Mouse (Mus musculus): ENCODE data around the gene 9430015G10Rik. TPM values are rescaled to one million over a fixed set of nuclear protein-coding genes. Genes with fewer than 3 reads are reported as not detected.

Gene 9430015G10Rik
- polyA plus RNA-seq, 1 experiment from 2014 or later: 37.6 TPM

GRCm38 (mm10) chr4:156083348-156083747 lies 26.4 kb upstream of the 9430015G10Rik start:
- WGBS: 78% methylated on average over 5 of the region's 5 CpGs
- no peak for ATAC-seq (replicated peaks)
- H3K27ac ChIP-seq: no peak overlapping the region

GRCm38 (mm10) chr4:156084096-156084879 lies 25.5 kb upstream of the 9430015G10Rik start:
- WGBS: 85% methylated on average over 9 of the region's 9 CpGs
- H3K27me3 ChIP-seq (replicated peaks): no peaks in the 10 kb centered on the region
- H3K9ac ChIP-seq: no peak overlapping the region
- no peak overlapping the region for H3K4me2 ChIP-seq
- H3K4me3 ChIP-seq: no peak overlapping the region
- H3K9me3 ChIP-seq: no peaks in the 10 kb centered on the region
- ATAC-seq (replicated peaks): no peak
- H3K27ac ChIP-seq: no peak overlapping the region
- no peaks in the 10 kb centered on the region for H3K36me3 ChIP-seq (replicated peaks)
- H3K4me1 ChIP-seq: no peaks in the 10 kb centered on the region

More at GRCm38 (mm10) chr4:156083348-156083747, 26.4 kb upstream of the 9430015G10Rik start:
- no peaks in the 10 kb centered on the region for H3K4me1 ChIP-seq
- H3K36me3 ChIP-seq (replicated peaks): no peaks in the 10 kb centered on the region
- no peak overlapping the region for H3K4me2 ChIP-seq
- H3K9ac ChIP-seq: no peak overlapping the region
- peaks cover under 1% of the 10 kb centered on the region; the same call in 1 of the 2 replicates for H3K27me3 ChIP-seq (replicated peaks)
- no peak overlapping the region for H3K4me3 ChIP-seq
- H3K9me3 ChIP-seq: no peaks in the 10 kb centered on the region

GRCm38 (mm10) chr4:156085256-156085655 lies 24.5 kb upstream of the 9430015G10Rik start:
- Histone ChIP-seq H3K9ac (no peak overlapping the region), H3K27ac (no peak overlapping the region), H3K4me2 (no peak overlapping the region), H3K36me3 (replicated peaks) (no peaks in the 10 kb centered on the region), H3K4me1 (no peaks in the 10 kb centered on the region), H3K27me3 (replicated peaks) (no peaks in the 10 kb centered on the region), H3K9me3 (no peaks in the 10 kb centered on the region), H3K4me3 (no peak overlapping the region)
- 89% methylated on average over 8 of the region's 8 CpGs for WGBS
- ATAC-seq (replicated peaks): no peak

- WGBS: 37% methylated on average over 5 of the region's 5 CpGs
- Histone ChIP-seq H3K36me3 (replicated peaks) (no peaks in the 10 kb centered on the region), H3K4me2 (no peak overlapping the region), H3K9ac (no peak overlapping the region), H3K4me3 (no peak overlapping the region), H3K9me3 (no peaks in the 10 kb centered on the region), H3K27ac (no peak overlapping the region), H3K27me3 (replicated peaks) (no peaks in the 10 kb centered on the region), H3K4me1 (no peaks in the 10 kb centered on the region)
- ATAC-seq (replicated peaks): no peak
Measured at GRCm38 (mm10) chr4:156087398-156088087, 22.2 kb upstream of the 9430015G10Rik start.

- no peak for ATAC-seq (replicated peaks)
Measured at GRCm38 (mm10) chr4:156091236-156091635, 18.5 kb upstream of the 9430015G10Rik start.

GRCm38 (mm10) chr4:156092765-156093164 lies 17.0 kb upstream of the 9430015G10Rik start:
- H3K36me3 ChIP-seq (replicated peaks): no peaks in the 10 kb centered on the region
- H3K4me1 ChIP-seq: no peaks in the 10 kb centered on the region
- 83% methylated on average over 1 of the region's 1 CpGs for WGBS
- ATAC-seq (replicated peaks): no peak
- no peaks in the 10 kb centered on the region for H3K27me3 ChIP-seq (replicated peaks)
- no peak overlapping the region for H3K4me2 ChIP-seq
- H3K9me3 ChIP-seq: no peaks in the 10 kb centered on the region
- no peak overlapping the region for H3K4me3 ChIP-seq
- H3K27ac ChIP-seq: no peak overlapping the region
- no peak overlapping the region for H3K9ac ChIP-seq

More at GRCm38 (mm10) chr4:156091236-156091635, 18.5 kb upstream of the 9430015G10Rik start:
- Histone ChIP-seq H3K4me3 (no peak overlapping the region), H3K4me1 (no peaks in the 10 kb centered on the region), H3K27ac (no peak overlapping the region), H3K4me2 (no peak overlapping the region), H3K36me3 (replicated peaks) (no peaks in the 10 kb centered on the region), H3K27me3 (replicated peaks) (no peaks in the 10 kb centered on the region), H3K9me3 (no peaks in the 10 kb centered on the region), H3K9ac (no peak overlapping the region)
- 60% methylated on average over 1 of the region's 1 CpGs for WGBS

- Histone ChIP-seq H3K9me3 (no peaks in the 10 kb centered on the region), H3K4me1 (no peaks in the 10 kb centered on the region), H3K36me3 (replicated peaks) (no peaks in the 10 kb centered on the region), H3K9ac (no peak overlapping the region), H3K4me2 (no peak overlapping the region), H3K27ac (no peak overlapping the region), H3K27me3 (replicated peaks) (no peaks in the 10 kb centered on the region), H3K4me3 (no peak overlapping the region)
- 89% methylated on average over 5 of the region's 5 CpGs for WGBS
- ATAC-seq (replicated peaks): no peak
Measured at GRCm38 (mm10) chr4:156093758-156094157, 16.0 kb upstream of the 9430015G10Rik start.

- Histone ChIP-seq H3K27me3 (replicated peaks) (no peaks in the 10 kb centered on the region), H3K4me1 (no peaks in the 10 kb centered on the region), H3K27ac (no peak overlapping the region), H3K9ac (no peak overlapping the region), H3K4me3 (no peak overlapping the region), H3K9me3 (no peaks in the 10 kb centered on the region), H3K4me2 (no peak overlapping the region), H3K36me3 (replicated peaks) (no peaks in the 10 kb centered on the region)
- WGBS: 95% methylated on average over 1 of the region's 1 CpGs
- no peak for ATAC-seq (replicated peaks)
Measured at GRCm38 (mm10) chr4:156096191-156096590, 13.6 kb upstream of the 9430015G10Rik start.

GRCm38 (mm10) chr4:156097770-156098366 lies 11.9 kb upstream of the 9430015G10Rik start:
- no peak overlapping the region for H3K27ac ChIP-seq
- no peaks in the 10 kb centered on the region for H3K27me3 ChIP-seq (replicated peaks)
- no peak for ATAC-seq (replicated peaks)
- H3K36me3 ChIP-seq (replicated peaks): no peaks in the 10 kb centered on the region
- H3K9ac ChIP-seq: no peak overlapping the region
- no peak overlapping the region for H3K4me2 ChIP-seq
- WGBS: 73% methylated on average over 9 of the region's 9 CpGs
- H3K9me3 ChIP-seq: no peaks in the 10 kb centered on the region
- no peaks in the 10 kb centered on the region for H3K4me1 ChIP-seq
- no peak overlapping the region for H3K4me3 ChIP-seq

GRCm38 (mm10) chr4:156099427-156099826 lies 10.4 kb upstream of the 9430015G10Rik start:
- Histone ChIP-seq H3K27me3 (replicated peaks) (no peaks in the 10 kb centered on the region), H3K9me3 (no peaks in the 10 kb centered on the region), H3K4me3 (no peak overlapping the region), H3K36me3 (replicated peaks) (no peaks in the 10 kb centered on the region), H3K4me1 (no peaks in the 10 kb centered on the region), H3K9ac (no peak overlapping the region), H3K4me2 (no peak overlapping the region), H3K27ac (no peak overlapping the region)
- no peak for ATAC-seq (replicated peaks)
- WGBS: 67% methylated on average over 6 of the region's 6 CpGs

GRCm38 (mm10) chr4:156100501-156100900 lies 9.3 kb upstream of the 9430015G10Rik start:
- H3K9me3 ChIP-seq: no peaks in the 10 kb centered on the region
- no peaks in the 10 kb centered on the region for H3K36me3 ChIP-seq (replicated peaks)
- no peak overlapping the region for H3K9ac ChIP-seq
- WGBS: 91% methylated on average over 5 of the region's 5 CpGs
- no peak overlapping the region for H3K4me2 ChIP-seq
- no peak overlapping the region for H3K4me3 ChIP-seq
- no peaks in the 10 kb centered on the region for H3K27me3 ChIP-seq (replicated peaks)
- no peak for ATAC-seq (replicated peaks)
- H3K4me1 ChIP-seq: no peaks in the 10 kb centered on the region
- no peak overlapping the region for H3K27ac ChIP-seq

- no peak overlapping the region for H3K27ac ChIP-seq
- H3K27me3 ChIP-seq (replicated peaks): no peaks in the 10 kb centered on the region
- H3K9ac ChIP-seq: no peak overlapping the region
- 45% methylated on average over 3 of the region's 3 CpGs for WGBS
- H3K36me3 ChIP-seq (replicated peaks): no peaks in the 10 kb centered on the region
- no peak overlapping the region for H3K4me2 ChIP-seq
- H3K9me3 ChIP-seq: no peaks in the 10 kb centered on the region
- H3K4me1 ChIP-seq: no peaks in the 10 kb centered on the region
- ATAC-seq (replicated peaks): no peak
- H3K4me3 ChIP-seq: no peak overlapping the region
Measured at GRCm38 (mm10) chr4:156101481-156101903, 8.3 kb upstream of the 9430015G10Rik start.

Data from midbrain, embryonic 15.5 days (tissue).